Comparison of ENCODE assay signal across 17 mouse cellular contexts in the genomic region with DNA sequence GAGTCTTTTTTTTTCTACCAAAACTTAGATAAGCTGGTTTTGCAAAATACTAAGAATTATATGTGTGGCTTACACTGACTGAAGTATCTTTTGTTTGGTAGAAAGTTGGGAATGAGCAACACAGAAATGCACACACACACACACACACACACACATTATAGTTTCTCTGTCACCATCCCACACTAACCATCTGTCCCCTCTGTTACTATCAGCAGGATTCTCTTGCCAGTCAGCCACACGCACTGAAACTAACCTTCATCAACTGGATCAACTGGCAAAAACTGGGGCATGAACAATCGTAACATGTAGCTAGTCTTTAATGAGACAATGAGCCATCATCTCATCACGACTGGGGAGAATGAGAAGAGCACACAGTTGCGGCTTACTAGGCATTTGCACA.
DNase-seq lines count a peak whose midpoint lies in the region; ATAC-seq lines count a peak whose summit lies in the region.
"Had no signal": no experiment of that assay in that cellular context is flagged by ENCODE, and none has a peak within 500 bp of the region (broad histone marks: within the 10 kb centered on the region; RNA-seq: fewer than 3 reads in every experiment).

No protein-coding gene starts in this region.

- ATAC-seq in frontal cortex, adult (ENCODE audit: low TSS enrichment), result peak; percentile 73
- no peak for ATAC-seq in liver, embryonic 12.5 days
- ATAC-seq: activated CD4-positive, CD25-positive, alpha-beta regulatory T cell, adult 4 months; forebrain, embryonic 15.5 days; Patski had no signal

- no peaks in the 10 kb centered on the region for H3K27me3 ChIP-seq in liver, embryonic 12.5 days (replicated peaks)
- H3K27me3 ChIP-seq: embryonic facial prominence, embryonic 12.5 days; forebrain, embryonic 15.5 days; heart, embryonic 12.5 days; hindbrain, embryonic 15.5 days had no signal

- H3K9ac ChIP-seq in liver, embryonic 12.5 days, result no peak overlapping the region
- H3K9ac ChIP-seq: embryonic facial prominence, embryonic 12.5 days; forebrain, embryonic 15.5 days; heart, embryonic 12.5 days; hindbrain, embryonic 15.5 days had no signal

- H3K4me2 ChIP-seq in liver, embryonic 12.5 days, result no peak overlapping the region
- H3K4me2 ChIP-seq: embryonic facial prominence, embryonic 12.5 days; forebrain, embryonic 15.5 days; heart, embryonic 12.5 days; hindbrain, embryonic 15.5 days had no signal

- 70% methylated on average over 4 of the region's 4 CpGs for WGBS in liver, embryonic 12.5 days (ENCODE audit: insufficient replicate concordance)

- DNase-seq in frontal cortex, postnatal 14 days (ENCODE audit: low spot score in 2 of 2), result no peak
- DNase-seq in layer of hippocampus, adult 9-11 months, result peak; percentile 57
- no peak for DNase-seq in layer of hippocampus, postnatal 36 days
- peak; percentile 13 for DNase-seq in right cerebral cortex, adult 18-20 months
- no peak for DNase-seq in right cerebral cortex, postnatal 25 days
- peak; percentile 55 for DNase-seq in retina, postnatal 1 day
- DNase-seq: adrenal gland, postnatal 25 days; gastrocnemius, postnatal 14 days; heart, postnatal 36 days had no signal

- H3K27ac ChIP-seq in liver, embryonic 12.5 days, result no peak overlapping the region
- H3K27ac ChIP-seq: embryonic facial prominence, embryonic 12.5 days; forebrain, embryonic 15.5 days; hindbrain, embryonic 15.5 days had no signal

- H3K4me1 ChIP-seq in liver, embryonic 12.5 days, result no peaks in the 10 kb centered on the region
- H3K4me1 ChIP-seq: embryonic facial prominence, embryonic 12.5 days had no signal

- no peaks in the 10 kb centered on the region for H3K36me3 ChIP-seq in liver, embryonic 12.5 days
- H3K36me3 ChIP-seq: embryonic facial prominence, embryonic 12.5 days; forebrain, embryonic 15.5 days; heart, embryonic 12.5 days; hindbrain, embryonic 15.5 days had no signal

- H3K9me3 ChIP-seq in liver, embryonic 12.5 days (replicated peaks), result no peaks in the 10 kb centered on the region
- H3K9me3 ChIP-seq: embryonic facial prominence, embryonic 12.5 days; forebrain, embryonic 15.5 days; heart, embryonic 12.5 days; hindbrain, embryonic 15.5 days had no signal

- no peak overlapping the region for H3K4me3 ChIP-seq in liver, embryonic 12.5 days
- H3K4me3 ChIP-seq: embryonic facial prominence, embryonic 12.5 days; forebrain, embryonic 15.5 days; heart, embryonic 12.5 days; hindbrain, embryonic 15.5 days had no signal

Comparison
In these comparisons a context has a peak if more than half of its experiments do, and no peak if none do; other contexts are left out.
1. DNase-seq: peak in layer of hippocampus, adult 9-11 months (single experiment), right cerebral cortex, adult 18-20 months (single experiment) and retina, postnatal 1 day (single experiment); none in frontal cortex, postnatal 14 days (0 of 2), layer of hippocampus, postnatal 36 days (0 of 2) and right cerebral cortex, postnatal 25 days (single experiment).